Mouse (Mus musculus) lung, postnatal 0 days (tissue): Measurements from ENCODE around the gene Smagp.

ENCODE experiments used
- CTCF ChIP-seq: IDR thresholded peaks from 2 replicates; pipeline ENCODE4 v1.5.1; 2016; ENCODE audit warnings: antibody characterized with exemption, mild to moderate bottlenecking
- EP300 ChIP-seq: IDR thresholded peaks from 2 replicates; pipeline ENCODE4 v1.6.1; 2016; ENCODE audit warnings: antibody characterized with exemption, mild to moderate bottlenecking, control low read depth

- no peak for TF ChIP-seq EP300
- TF ChIP-seq CTCF, result no peak
Observed at GRCm38 (mm10) chr15:100667871-100668545, 31.3 kb upstream of the Smagp start.
